Mouse (Mus musculus) forebrain, embryonic 14.5 days (tissue): ENCODE results near the gene Akt3. TPM values are rescaled to one million over a fixed set of nuclear protein-coding genes. Genes with fewer than 3 reads are reported as not detected.

ENCODE experiments used
- ATAC-seq: fragments of 200-750 bp; cut with Nextera tagmentation; 2 replicates; pipeline ENCODE4 v1.8.0; 2017; ENCODE audit warnings: mild to moderate bottlenecking, moderate library complexity
- DNase-seq: peaks from one replicate; pipeline ENCODE4 v3.0.0-alpha.2; 2015; ENCODE audit warnings: low spot score
- H3K27ac ChIP-seq: fragments of 300-500 bp; sonication (generic); 2 replicates; pipeline ENCODE4 v1.5.1; 2014; ENCODE audit warnings: low read depth, mild to moderate bottlenecking, control low read depth, low read length, moderate library complexity
- H3K27me3 ChIP-seq: fragments of 300-500 bp; sonication (generic); replicated peaks from 2 replicates; pipeline ENCODE4 v1.6.1; 2014; ENCODE audit warnings: low read length, control low read depth, mixed read lengths; ENCODE audit not compliant: control insufficient read depth, insufficient read depth
- H3K36me3 ChIP-seq: fragments of 300-500 bp; sonication (generic); 2 replicates; pipeline ENCODE4 v1.6.1; 2014; ENCODE audit warnings: low read length, control low read depth; ENCODE audit not compliant: control insufficient read depth, insufficient read depth
- H3K4me1 ChIP-seq: fragments of 300-500 bp; sonication (generic); 2 replicates; pipeline ENCODE4 v1.6.1; 2014; ENCODE audit warnings: antibody characterized with exemption, low read length, control low read depth; ENCODE audit not compliant: control insufficient read depth, insufficient read depth
- H3K4me2 ChIP-seq: fragments of 300-500 bp; sonication (generic); 2 replicates; pipeline ENCODE4 v1.6.1; 2014; ENCODE audit warnings: mild to moderate bottlenecking, control low read depth, low read length
- H3K4me3 ChIP-seq: fragments of 300-500 bp; sonication (generic); 2 replicates; pipeline ENCODE4 v1.5.1; 2014; ENCODE audit warnings: low read depth, low read length, control low read depth
- H3K9ac ChIP-seq: fragments of 300-500 bp; sonication (generic); 2 replicates; pipeline ENCODE4 v1.6.1; 2014; ENCODE audit warnings: mild to moderate bottlenecking, low read length, control low read depth, moderate library complexity
- H3K9me3 ChIP-seq: fragments of 300-500 bp; sonication (generic); replicated peaks from 2 replicates; pipeline ENCODE4 v1.6.1; 2016; ENCODE audit warnings: low read length, control low read depth, mixed read lengths; ENCODE audit not compliant: control insufficient read depth
- WGBS: fragments of 180-500 bp; shearing (Covaris S2); extraction: QIAGEN DNeasy Blood & Tissue Kit; methylation state at CpG from one replicate; pipeline ENCODE4 v1.1.7; 2014; 5-methylcytosine and 5-hydroxymethylcytosine counted together
- polyA plus RNA-seq: library from polyadenylated mRNA; unstranded; fragments of >200 nt; fragmentation: Nextera tagmentation; extraction: Ambion mirVana; gene quantifications from 2 replicates; pipeline ENCODE4 v1.2.1, GENCODE M21; 2014

Gene Akt3
- polyA plus RNA-seq, 1 experiment from 2014 or later, result 39.0 TPM

- no peaks in the 10 kb centered on the region for H3K27me3 ChIP-seq
- no peak overlapping the region for H3K4me2 ChIP-seq
- no peak overlapping the region for H3K9ac ChIP-seq
- H3K4me3 ChIP-seq, result no peak overlapping the region
- WGBS, result 91% methylated on average over 2 of the region's 2 CpGs
- peaks cover 12% of the 10 kb centered on the region for H3K4me1 ChIP-seq
- no peak for ATAC-seq
- no peaks in the 10 kb centered on the region for H3K9me3 ChIP-seq
- DNase-seq, result no peak
- H3K36me3 ChIP-seq, result peaks cover 19% of the 10 kb centered on the region; the same call in 1 of the 2 replicates
- H3K27ac ChIP-seq, result peak overlapping the region; percentile 4
These were observed 241.3 kb downstream of the Akt3 start for GRCm38 (mm10) chr1:177016729-177017128.

- no peak overlapping the region for H3K4me2 ChIP-seq
- no peaks in the 10 kb centered on the region for H3K9me3 ChIP-seq
- WGBS, result 37% methylated on average over 3 of the region's 3 CpGs
- no peak overlapping the region for H3K9ac ChIP-seq
- peaks cover 11% of the 10 kb centered on the region; the same call in 1 of the 2 replicates for H3K36me3 ChIP-seq
- DNase-seq (peak; percentile 56), ATAC-seq (no peak)
- H3K4me3 ChIP-seq, result no peak overlapping the region
- H3K27me3 ChIP-seq, result no peaks in the 10 kb centered on the region
- H3K27ac ChIP-seq, result 0 out of 2 replicates have a peak overlapping the region, but pooled peaks have one; percentile 4
- H3K4me1 ChIP-seq, result peaks cover 15% of the 10 kb centered on the region
These were observed 242.1 kb downstream of the Akt3 start for GRCm38 (mm10) chr1:177015917-177016316.

- DNase-seq (no peak), ATAC-seq (no peak; the same call in none of the 2 replicates)
- no peak overlapping the region for H3K9ac ChIP-seq
- H3K27me3 ChIP-seq, result no peaks in the 10 kb centered on the region
- H3K4me2 ChIP-seq, result no peak overlapping the region
- no peaks in the 10 kb centered on the region for H3K9me3 ChIP-seq
- peak overlapping the region; percentile 52; the same call in 1 of the 2 replicates for H3K27ac ChIP-seq
- 55% methylated on average over 6 of the region's 6 CpGs for WGBS
- no peak overlapping the region for H3K4me3 ChIP-seq
- H3K4me1 ChIP-seq, result peaks cover 25% of the 10 kb centered on the region
- peaks cover 5% of the 10 kb centered on the region; the same call in 1 of the 2 replicates for H3K36me3 ChIP-seq
These were observed 243.0 kb downstream of the Akt3 start for GRCm38 (mm10) chr1:177014921-177015439.

GRCm38 (mm10) chr1:177014346-177014745 lies 243.7 kb downstream of the Akt3 start:
- DNase-seq (no peak), ATAC-seq (no peak)
- no peaks in the 10 kb centered on the region for H3K27me3 ChIP-seq
- H3K4me3 ChIP-seq, result no peak overlapping the region
- no peak overlapping the region for H3K9ac ChIP-seq
- H3K9me3 ChIP-seq, result no peaks in the 10 kb centered on the region
- H3K27ac ChIP-seq, result peak overlapping the region; percentile 52; the same call in 1 of the 2 replicates
- peaks cover 30% of the 10 kb centered on the region for H3K4me1 ChIP-seq
- no peak overlapping the region for H3K4me2 ChIP-seq
- H3K36me3 ChIP-seq, result no peaks in the 10 kb centered on the region
- WGBS, result 57% methylated on average over 2 of the region's 2 CpGs

GRCm38 (mm10) chr1:177013776-177014175 lies 244.2 kb downstream of the Akt3 start:
- no peak overlapping the region for H3K4me3 ChIP-seq

GRCm38 (mm10) chr1:177013313-177013712 lies 244.7 kb downstream of the Akt3 start:
- no peaks in the 10 kb centered on the region for H3K9me3 ChIP-seq
- no peak overlapping the region for H3K4me2 ChIP-seq
- 97% methylated on average over 1 of the region's 1 CpGs for WGBS
- H3K27ac ChIP-seq, result peak overlapping the region; percentile 52; the same call in 1 of the 2 replicates
- no peak for ATAC-seq
- H3K9ac ChIP-seq, result no peak overlapping the region
- no peak overlapping the region for H3K4me3 ChIP-seq
- H3K36me3 ChIP-seq, result no peaks in the 10 kb centered on the region
- DNase-seq, result no peak
- no peaks in the 10 kb centered on the region for H3K27me3 ChIP-seq
- peaks cover 30% of the 10 kb centered on the region for H3K4me1 ChIP-seq

More at GRCm38 (mm10) chr1:177013776-177014175, 244.2 kb downstream of the Akt3 start:
- no peak overlapping the region for H3K9ac ChIP-seq
- H3K36me3 ChIP-seq, result no peaks in the 10 kb centered on the region
- DNase-seq (no peak), ATAC-seq (no peak)
- no peak overlapping the region for H3K4me2 ChIP-seq
- 95% methylated on average over 3 of the region's 3 CpGs for WGBS
- no peaks in the 10 kb centered on the region for H3K27me3 ChIP-seq
- H3K4me1 ChIP-seq, result peaks cover 30% of the 10 kb centered on the region
- no peaks in the 10 kb centered on the region for H3K9me3 ChIP-seq
- H3K27ac ChIP-seq, result peak overlapping the region; percentile 52; the same call in 1 of the 2 replicates

GRCm38 (mm10) chr1:177012774-177013173 lies 245.2 kb downstream of the Akt3 start:
- Histone ChIP-seq H3K4me3 (no peak overlapping the region), H3K9ac (no peak overlapping the region), H3K4me2 (no peak overlapping the region), H3K4me1 (peaks cover 30% of the 10 kb centered on the region), H3K27me3 (no peaks in the 10 kb centered on the region), H3K27ac (no peak overlapping the region), H3K36me3 (no peaks in the 10 kb centered on the region), H3K9me3 (no peaks in the 10 kb centered on the region)
- ATAC-seq, result no peak
- no peak for DNase-seq
- 75% methylated on average over 3 of the region's 3 CpGs for WGBS

GRCm38 (mm10) chr1:177011688-177012087 lies 246.3 kb downstream of the Akt3 start:
- H3K27ac ChIP-seq, result 0 out of 2 replicates have a peak overlapping the region, but pooled peaks have one; percentile 9
- 89% methylated on average over 13 of the region's 13 CpGs for WGBS
- no peaks in the 10 kb centered on the region for H3K27me3 ChIP-seq
- no peak overlapping the region for H3K4me3 ChIP-seq
- H3K9ac ChIP-seq, result no peak overlapping the region
- no peaks in the 10 kb centered on the region for H3K9me3 ChIP-seq
- no peak overlapping the region for H3K4me2 ChIP-seq
- peaks cover 28% of the 10 kb centered on the region for H3K4me1 ChIP-seq
- DNase-seq, result no peak
- no peak for ATAC-seq
- H3K36me3 ChIP-seq, result no peaks in the 10 kb centered on the region

- Histone ChIP-seq H3K9me3 (no peaks in the 10 kb centered on the region), H3K27ac (peak overlapping the region; percentile 33; the same call in 1 of the 2 replicates), H3K4me3 (no peak overlapping the region), H3K27me3 (no peaks in the 10 kb centered on the region), H3K36me3 (no peaks in the 10 kb centered on the region), H3K4me2 (no peak overlapping the region), H3K4me1 (peaks cover 21% of the 10 kb centered on the region), H3K9ac (no peak overlapping the region)
- ATAC-seq (0 out of 2 replicates have a peak, but pooled peaks have one; percentile 4), DNase-seq (no peak)
- WGBS, result 56% methylated on average over 6 of the region's 6 CpGs
These were observed 247.2 kb downstream of the Akt3 start for GRCm38 (mm10) chr1:177010607-177011302.
